Mouse (Mus musculus) MEL (cell line): ENCODE measurements at regions not wholly inside any gene's neighbourhood (a gene's known extent, or its start where the extent isn't known, plus 50 kb on each side); places are given as distances from the start of the nearest gene placed in this dataset.

Experiments
- CHD1 ChIP-seq: IDR thresholded peaks from 2 replicates; pipeline ENCODE4 v1.6.1; 2012; ENCODE audit warnings: low read depth, mild to moderate bottlenecking, inconsistent platforms, low read length, improper control_type of control experiment
- CHD2 ChIP-seq: IDR thresholded peaks from 2 replicates; pipeline ENCODE4 v1.6.1; 2011; ENCODE audit warnings: low read length, improper control_type of control experiment
- CTCF ChIP-seq, 3 experiments: IDR thresholded peaks in 2 of 3; conservative IDR thresholded peaks in 1 of 3; 2 replicates each; pipeline ENCODE4 v1.5.1; 2011 to 2012; ENCODE audit warnings: low read length in 3 of 3, low read depth in 2 of 3, mild to moderate bottlenecking in 2 of 3, improper control_type of control experiment in 1 of 3, inconsistent platforms in 1 of 3, mixed read lengths in 1 of 3, moderate library complexity in 1 of 3; ENCODE audit not compliant: control insufficient read depth in 1 of 3, insufficient read depth in 1 of 3, poor library complexity in 1 of 3, severe bottlenecking in 1 of 3
- EP300 ChIP-seq, 2 experiments: IDR thresholded peaks; 2 replicates each; pipeline ENCODE4 v1.6.1; 2011; ENCODE audit warnings: improper control_type of control experiment in 2 of 2, low read length in 2 of 2, low read depth in 1 of 2, mild to moderate bottlenecking in 1 of 2
- HCFC1 ChIP-seq: IDR thresholded peaks from 2 replicates; pipeline ENCODE4 v1.6.1; 2012; ENCODE audit warnings: low read depth, mild to moderate bottlenecking, inconsistent platforms, low read length, improper control_type of control experiment, moderate library complexity
- JUND ChIP-seq: IDR thresholded peaks from 2 replicates; pipeline ENCODE4 v1.6.1; 2011; ENCODE audit warnings: low read depth, mild to moderate bottlenecking, improper control_type of control experiment, low read length
- MAX ChIP-seq: IDR thresholded peaks from 2 replicates; pipeline ENCODE4 v1.6.1; 2011; ENCODE audit warnings: low read length, improper control_type of control experiment
- POLR2A ChIP-seq, 2 experiments: IDR thresholded peaks; 2 replicates each; pipeline ENCODE4 v1.6.1; 2011 to 2012; ENCODE audit warnings: low read length in 2 of 2, mild to moderate bottlenecking in 2 of 2, control low read depth in 1 of 2, improper control_type of control experiment in 1 of 2, low read depth in 1 of 2, moderate library complexity in 1 of 2; ENCODE audit not compliant: control insufficient read depth in 1 of 2, insufficient read depth in 1 of 2, poor library complexity in 1 of 2
- ZC3H11A ChIP-seq: IDR thresholded peaks from 2 replicates; pipeline ENCODE4 v1.6.1; 2012; ENCODE audit warnings: low read depth, mild to moderate bottlenecking, inconsistent platforms, low read length, improper control_type of control experiment
- ZNF384 ChIP-seq: IDR thresholded peaks from 2 replicates; pipeline ENCODE4 v1.6.1; 2012; ENCODE audit warnings: low read depth, mild to moderate bottlenecking, inconsistent platforms, low read length, improper control_type of control experiment

DNA sequence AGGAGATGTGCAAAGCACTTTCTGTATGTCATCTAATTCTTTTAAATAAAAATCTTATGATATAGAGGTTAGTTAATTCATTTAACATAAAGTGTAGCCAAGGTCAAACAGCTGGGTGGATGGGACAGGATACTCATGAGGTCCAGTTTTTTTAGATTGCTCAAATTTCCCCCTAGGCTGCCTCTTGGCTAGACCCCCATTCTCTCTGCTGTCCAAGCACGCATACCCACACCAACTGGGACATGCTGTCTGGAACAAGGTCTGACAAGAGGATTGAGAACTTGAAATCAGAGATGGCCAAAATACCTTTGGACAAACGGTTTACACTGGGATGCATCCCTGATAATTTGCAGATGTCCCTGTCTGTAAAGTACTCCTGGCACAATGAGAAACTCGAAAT, 65.0 kb upstream of the Foxn3 start:
- no peak for TF ChIP-seq ZNF384
- no peak for TF ChIP-seq ZC3H11A
- no peak for TF ChIP-seq EP300 (IDR thresholded peaks at IDR 0.05; ENCODE audit: low read depth in 1 of 2, low read length in 2 of 2)
- no peak for TF ChIP-seq POLR2A (IDR thresholded peaks at IDR 0.05; ENCODE audit: control insufficient read depth in 1 of 2, insufficient read depth in 1 of 2, low read depth in 1 of 2, low read length in 2 of 2, poor library complexity in 1 of 2)
- no peak for TF ChIP-seq CTCF (IDR thresholded peaks at IDR 0.05 in 2 of 3, conservative IDR thresholded peaks at IDR 0.05 in 1 of 3; ENCODE audit: control insufficient read depth in 1 of 3, insufficient read depth in 1 of 3, low read depth in 2 of 3, low read length in 3 of 3, poor library complexity in 1 of 3, severe bottlenecking in 1 of 3)
- TF ChIP-seq HCFC1 = no peak
- TF ChIP-seq JUND = no peak
- no peak for TF ChIP-seq MAX
- no peak for TF ChIP-seq CHD1
- TF ChIP-seq CHD2 = no peak
